Mouse (Mus musculus) ES-Bruce4 (cell line): ENCODE results near the gene Rdm1. TPM values are rescaled to one million over a fixed set of nuclear protein-coding genes. Genes with fewer than 3 reads are reported as not detected.
"Not testable (repeated sequence)": the region's sequence is repeated elsewhere in the genome, so short reads cannot be mapped to it uniquely, and the experiment has no call there.

ENCODE experiments used
- H3K27ac ChIP-seq: 2 replicates; pipeline ENCODE4 v1.5.1; 2012; ENCODE audit warnings: low read length, inconsistent platforms; ENCODE audit not compliant: insufficient read depth
- H3K27me3 ChIP-seq: 2 replicates; pipeline ENCODE4 v1.6.1; 2012; ENCODE audit warnings: mild to moderate bottlenecking, low read length, inconsistent platforms; ENCODE audit not compliant: control insufficient read depth, poor library complexity, insufficient read depth, severe bottlenecking
- H3K36me3 ChIP-seq: 2 replicates; pipeline ENCODE4 v1.6.1; 2012; ENCODE audit warnings: inconsistent platforms, mild to moderate bottlenecking, low read length, moderate library complexity; ENCODE audit not compliant: control insufficient read depth, poor library complexity, insufficient read depth, severe bottlenecking
- H3K4me1 ChIP-seq: one replicate; pipeline ENCODE4 v1.8.1; 2011; ENCODE audit warnings: low read length; ENCODE audit not compliant: control insufficient read depth, insufficient read depth
- H3K4me3 ChIP-seq: 2 replicates; pipeline ENCODE4 v1.5.1; 2011; ENCODE audit warnings: low read depth, mild to moderate bottlenecking, low read length
- H3K9ac ChIP-seq: 2 replicates; pipeline ENCODE4 v1.6.1; 2012; ENCODE audit warnings: low read depth, mild to moderate bottlenecking, inconsistent platforms; ENCODE audit not compliant: poor library complexity, severe bottlenecking
- H3K9me3 ChIP-seq: replicated peaks from 2 replicates; pipeline ENCODE4 v1.6.1; 2012; ENCODE audit warnings: mild to moderate bottlenecking, low read length, inconsistent platforms; ENCODE audit not compliant: control insufficient read depth, poor library complexity, insufficient read depth, severe bottlenecking
- CTCF ChIP-seq: IDR thresholded peaks from one replicate; pipeline ENCODE4 v1.8.1; 2011; ENCODE audit warnings: low read depth, low read length
- EP300 ChIP-seq: IDR thresholded peaks from 2 replicates; pipeline ENCODE4 v1.6.1; 2011; ENCODE audit warnings: low read depth, low read length; ENCODE audit not compliant: insufficient read depth
- POLR2A ChIP-seq: IDR thresholded peaks from one replicate; pipeline ENCODE4 v1.8.1; 2011; ENCODE audit warnings: low read length; ENCODE audit not compliant: insufficient read depth
- polyA plus RNA-seq: library from polyadenylated mRNA; stranded (reverse); fragments of >200 nt; gene quantifications from 2 replicates; pipeline ENCODE4 v1.2.4, GENCODE M21; 2011; ENCODE audit warnings: low read depth; ENCODE audit not compliant: missing spikeins, insufficient read depth, insufficient read length

Gene Rdm1
- polyA plus RNA-seq, 1 experiment, result 64.0 TPM

- no peak for TF ChIP-seq POLR2A
- TF ChIP-seq EP300, result no peak
- no peak for TF ChIP-seq CTCF
- Histone ChIP-seq H3K4me3 (no peak overlapping the region), H3K4me1 (peaks cover 14% of the 10 kb centered on the region), H3K36me3 (no peaks in the 10 kb centered on the region), H3K9me3 (no peaks in the 10 kb centered on the region), H3K27me3 (no peaks in the 10 kb centered on the region), H3K9ac (no peak overlapping the region), H3K27ac (no peak overlapping the region)
Measured at GRCm38 (mm10) chr11:101614116-101614515, 12.9 kb upstream of the Rdm1 start.

GRCm38 (mm10) chr11:101615380-101615779, 11.6 kb upstream of the Rdm1 start:
- no peaks in the 10 kb centered on the region for H3K27me3 ChIP-seq
- no peaks in the 10 kb centered on the region for H3K36me3 ChIP-seq
- no peak overlapping the region for H3K9ac ChIP-seq
- TF ChIP-seq CTCF, result no peak
- no peak for TF ChIP-seq EP300
- no peak for TF ChIP-seq POLR2A
- H3K4me1 ChIP-seq, result peaks cover 14% of the 10 kb centered on the region
- H3K27ac ChIP-seq, result no peak overlapping the region
- no peak overlapping the region for H3K4me3 ChIP-seq
- H3K9me3 ChIP-seq, result no peaks in the 10 kb centered on the region

GRCm38 (mm10) chr11:101616104-101616503, 10.9 kb upstream of the Rdm1 start:
- H3K36me3 ChIP-seq, result no peaks in the 10 kb centered on the region
- H3K4me3 ChIP-seq, result no peak overlapping the region
- no peak overlapping the region for H3K9ac ChIP-seq
- H3K27me3 ChIP-seq, result no peaks in the 10 kb centered on the region
- TF ChIP-seq POLR2A (no peak), EP300 (no peak), CTCF (no peak)
- H3K27ac ChIP-seq, result no peak overlapping the region
- H3K4me1 ChIP-seq, result peaks cover 14% of the 10 kb centered on the region
- no peaks in the 10 kb centered on the region for H3K9me3 ChIP-seq

- H3K4me1 ChIP-seq, result peaks cover 14% of the 10 kb centered on the region
- no peak overlapping the region for H3K9ac ChIP-seq
- no peak overlapping the region for H3K4me3 ChIP-seq
- H3K36me3 ChIP-seq, result no peaks in the 10 kb centered on the region
- H3K27me3 ChIP-seq, result no peaks in the 10 kb centered on the region
- H3K9me3 ChIP-seq, result 0 out of 2 replicates have a peak, but pooled peaks cover 5% of the 10 kb centered on the region
- H3K27ac ChIP-seq, result peak overlapping the region; percentile 66
- TF ChIP-seq CTCF (no peak), EP300 (no peak), POLR2A (no peak)
Measured at GRCm38 (mm10) chr11:101616948-101617767, 9.8 kb upstream of the Rdm1 start.

- H3K36me3 ChIP-seq, result no peaks in the 10 kb centered on the region
- no peak overlapping the region for H3K9ac ChIP-seq
- H3K4me3 ChIP-seq, result peak overlapping the region; percentile 4; the same call in 1 of the 2 replicates
- peaks cover 8% of the 10 kb centered on the region; the same call in 1 of the 2 replicates for H3K9me3 ChIP-seq
- no peaks in the 10 kb centered on the region for H3K27me3 ChIP-seq
- TF ChIP-seq CTCF (no peak), EP300 (no peak), POLR2A (no peak)
- H3K27ac ChIP-seq, result peak overlapping the region; percentile 92
- peaks cover 14% of the 10 kb centered on the region for H3K4me1 ChIP-seq
Measured at GRCm38 (mm10) chr11:101617849-101618248, 9.1 kb upstream of the Rdm1 start.

GRCm38 (mm10) chr11:101618596-101618995, 8.4 kb upstream of the Rdm1 start:
- Histone ChIP-seq H3K27ac (peak overlapping the region; percentile 92), H3K27me3 (no peaks in the 10 kb centered on the region), H3K4me1 (peaks cover 13% of the 10 kb centered on the region), H3K9ac (no peak overlapping the region), H3K4me3 (no peak overlapping the region), H3K9me3 (peaks cover 14% of the 10 kb centered on the region; the same call in 1 of the 2 replicates), H3K36me3 (no peaks in the 10 kb centered on the region)
- no peak for TF ChIP-seq POLR2A

- H3K4me3 ChIP-seq, H3K36me3 ChIP-seq, H3K27ac ChIP-seq, H3K27me3 ChIP-seq, H3K9ac ChIP-seq: not testable (repeated sequence)
- peaks cover 21% of the 10 kb centered on the region; the same call in 1 of the 2 replicates for H3K9me3 ChIP-seq
- peaks cover 10% of the 10 kb centered on the region for H3K4me1 ChIP-seq
Measured at GRCm38 (mm10) chr11:101620022-101620655, 6.9 kb upstream of the Rdm1 start.
